Mouse (Mus musculus): ENCODE data around the gene Pef1. TPM values are rescaled to one million over a fixed set of nuclear protein-coding genes. Genes with fewer than 3 reads are reported as not detected.

Gene Pef1
- polyA plus RNA-seq, 1 experiment from 2014 or later = 90.9 TPM

DNA sequence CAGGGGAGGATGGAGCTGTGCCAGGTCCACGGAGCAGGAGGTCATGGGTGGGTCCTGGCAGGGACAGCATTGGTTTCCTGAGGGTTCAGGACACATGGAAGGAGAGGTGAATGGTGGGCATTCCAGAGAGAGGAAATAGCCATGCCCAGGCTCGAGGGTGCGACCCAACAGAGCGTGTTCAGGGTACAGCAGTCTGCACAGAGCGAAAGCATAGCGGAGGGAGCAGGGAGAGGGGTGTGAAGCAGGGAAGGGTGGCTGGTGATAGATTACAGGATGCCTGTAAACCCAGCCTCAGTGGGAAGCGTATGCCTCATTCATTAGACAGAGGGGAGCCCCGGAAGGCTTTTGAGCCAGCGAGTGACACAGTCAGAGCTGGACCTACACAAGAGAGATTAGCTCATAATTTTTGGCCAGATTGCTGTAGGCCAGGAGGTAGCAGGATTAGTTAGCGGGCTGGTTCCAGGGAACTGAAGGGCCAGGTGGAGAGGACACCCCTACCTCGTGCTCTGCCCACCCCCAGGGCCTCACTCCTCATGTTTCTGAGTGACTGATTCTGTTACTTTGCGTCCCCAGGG, 17.0 kb upstream of the Pef1 start:
- H3K9me3 ChIP-seq (ENCODE audit: low read length) = no peaks in the 10 kb centered on the region
- H3K4me1 ChIP-seq (ENCODE audit: insufficient read depth, low read length) = peaks cover 7% of the 10 kb centered on the region; the same call in 1 of the 2 replicates
- no peak for ATAC-seq (ENCODE audit: low FRiP score, low TSS enrichment)
- no peaks in the 10 kb centered on the region for H3K27me3 ChIP-seq (ENCODE audit: insufficient read depth, low read length)
- WGBS = 62% methylated on average over 12 of the region's 12 CpGs
- no peaks in the 10 kb centered on the region for H3K36me3 ChIP-seq (ENCODE audit: insufficient read depth, low read length)
- H3K4me3 ChIP-seq (ENCODE audit: low read length) = no peak overlapping the region
- no peak overlapping the region for H3K4me2 ChIP-seq (replicated peaks; ENCODE audit: low read depth, low read length)
- no peak overlapping the region for H3K27ac ChIP-seq (ENCODE audit: low read length)
- 0 out of 2 replicates have a peak overlapping the region, but pooled peaks have one; percentile 11 for H3K9ac ChIP-seq (replicated peaks; ENCODE audit: low read length)

DNA sequence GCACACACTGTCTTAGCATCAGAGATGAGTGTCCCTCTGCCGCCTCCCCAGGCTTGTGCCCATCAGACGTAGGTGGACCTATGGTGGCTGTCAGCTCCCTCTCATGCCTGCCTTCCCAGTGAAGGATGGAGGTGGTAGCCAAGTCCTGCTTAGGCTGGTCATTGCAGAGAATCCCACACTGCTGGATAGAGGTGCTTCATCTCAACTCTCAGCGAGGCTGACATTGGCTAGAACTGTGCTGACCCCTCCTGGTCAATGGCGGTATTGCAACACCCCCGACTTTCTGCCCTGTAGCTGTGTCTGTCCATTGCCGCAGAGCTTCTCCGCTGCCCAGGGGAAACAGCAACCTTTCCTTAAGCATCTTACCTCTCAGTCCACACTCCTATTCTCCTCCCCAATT, 15.1 kb upstream of the Pef1 start:
- WGBS = 14% methylated on average over 7 of the region's 7 CpGs
- no peaks in the 10 kb centered on the region for H3K27me3 ChIP-seq (ENCODE audit: insufficient read depth, low read length)
- no peak overlapping the region for H3K9ac ChIP-seq (replicated peaks; ENCODE audit: low read length)
- H3K4me3 ChIP-seq (ENCODE audit: low read length) = no peak overlapping the region
- H3K4me1 ChIP-seq (ENCODE audit: insufficient read depth, low read length) = peaks cover 7% of the 10 kb centered on the region; the same call in 1 of the 2 replicates
- H3K9me3 ChIP-seq (ENCODE audit: low read length) = no peaks in the 10 kb centered on the region
- H3K36me3 ChIP-seq (ENCODE audit: insufficient read depth, low read length) = no peaks in the 10 kb centered on the region
- H3K4me2 ChIP-seq (replicated peaks; ENCODE audit: low read depth, low read length) = no peak overlapping the region
- ATAC-seq (ENCODE audit: low FRiP score, low TSS enrichment) = peak; percentile 37; the same call in 1 of the 2 replicates
- no peak overlapping the region for H3K27ac ChIP-seq (ENCODE audit: low read length)

DNA sequence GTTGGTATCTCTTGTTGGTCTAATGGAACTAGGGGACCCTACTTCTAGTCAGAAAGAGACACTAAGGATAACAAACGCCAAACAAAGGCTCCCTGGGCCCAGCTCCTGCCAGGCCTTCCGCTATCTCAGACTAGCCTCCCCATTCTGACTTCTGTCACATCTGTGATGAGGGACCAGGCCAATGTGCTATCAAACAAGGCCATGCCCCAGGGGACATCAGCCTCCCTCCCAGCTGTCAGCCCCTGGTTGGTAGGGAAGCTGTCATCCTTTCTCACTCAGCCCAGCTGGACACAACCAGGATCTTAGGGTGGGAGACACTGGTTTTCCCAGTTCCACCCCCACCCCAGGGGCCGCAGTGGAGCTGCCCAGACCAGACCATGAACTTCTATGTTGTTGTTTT, 7.2 kb upstream of the Pef1 start:
- no peak overlapping the region for H3K9ac ChIP-seq (replicated peaks; ENCODE audit: low read length)
- no peak overlapping the region for H3K4me3 ChIP-seq (ENCODE audit: low read length)
- H3K27me3 ChIP-seq (ENCODE audit: insufficient read depth, low read length) = no peaks in the 10 kb centered on the region; the same call in 1 of the 2 replicates
- no peak overlapping the region for H3K4me2 ChIP-seq (replicated peaks; ENCODE audit: low read depth, low read length)
- ATAC-seq (ENCODE audit: low FRiP score, low TSS enrichment) = no peak
- WGBS = 77% methylated on average over 3 of the region's 3 CpGs
- no peaks in the 10 kb centered on the region for H3K36me3 ChIP-seq (ENCODE audit: insufficient read depth, low read length)
- H3K27ac ChIP-seq (ENCODE audit: low read length) = no peak overlapping the region
- no peaks in the 10 kb centered on the region; the same call in 1 of the 2 replicates for H3K4me1 ChIP-seq (ENCODE audit: insufficient read depth, low read length)
- H3K9me3 ChIP-seq (ENCODE audit: low read length) = no peaks in the 10 kb centered on the region

DNA sequence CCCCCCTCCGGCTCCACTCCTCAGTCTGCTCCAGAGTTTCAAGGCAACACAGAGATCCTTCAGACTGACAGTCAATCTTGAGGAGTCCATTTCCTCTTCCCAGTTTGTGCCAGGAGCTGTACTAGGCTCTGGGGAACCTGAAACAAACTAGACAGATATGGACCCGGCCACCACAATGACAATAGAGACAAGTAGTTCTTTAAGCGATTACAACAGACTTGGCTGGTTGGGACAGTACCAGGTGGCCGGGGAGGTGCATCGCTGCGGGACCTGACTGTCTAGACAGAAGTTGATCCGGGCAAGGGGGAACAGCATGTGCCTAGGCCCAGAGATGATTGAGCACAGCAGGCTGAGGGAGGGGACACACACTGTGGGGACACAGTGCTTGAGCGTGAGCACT, 1.2 kb upstream of the Pef1 start:
- H3K4me2 ChIP-seq (replicated peaks; ENCODE audit: low read depth, low read length) = no peak overlapping the region
- no peak for ATAC-seq (ENCODE audit: low FRiP score, low TSS enrichment)
- H3K27me3 ChIP-seq (ENCODE audit: insufficient read depth, low read length) = no peaks in the 10 kb centered on the region; the same call in 1 of the 2 replicates
- 0 out of 2 replicates have a peak overlapping the region, but pooled peaks have one; percentile 29 for H3K27ac ChIP-seq (ENCODE audit: low read length)
- no peak overlapping the region; the same call in 1 of the 2 replicates for H3K9ac ChIP-seq (replicated peaks; ENCODE audit: low read length)
- H3K9me3 ChIP-seq (ENCODE audit: low read length) = no peaks in the 10 kb centered on the region
- H3K4me1 ChIP-seq (ENCODE audit: insufficient read depth, low read length) = peaks cover 17% of the 10 kb centered on the region
- H3K36me3 ChIP-seq (ENCODE audit: insufficient read depth, low read length) = no peaks in the 10 kb centered on the region
- no peak overlapping the region for H3K4me3 ChIP-seq (ENCODE audit: low read length)
- WGBS = 45% methylated on average over 8 of the region's 8 CpGs

DNA sequence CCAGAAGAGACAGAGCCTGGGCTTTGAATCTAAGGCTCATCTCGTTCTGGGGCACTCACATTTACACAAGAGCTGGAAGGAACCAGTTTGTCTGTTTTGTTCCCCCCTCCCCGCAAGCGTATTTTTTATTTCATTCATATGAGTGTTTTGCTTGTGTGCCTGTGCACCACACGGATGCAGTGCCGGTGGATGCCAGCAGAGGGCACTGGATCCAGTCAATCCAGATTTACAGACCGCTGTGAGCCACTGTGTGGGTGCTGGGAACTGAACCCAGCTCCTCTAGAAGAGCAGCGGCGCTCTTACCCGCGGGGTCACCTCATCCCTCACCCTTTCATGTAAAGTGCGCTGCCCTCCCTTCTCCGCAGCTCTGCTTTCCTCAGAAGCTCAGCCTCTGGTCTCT, 1.3 kb downstream of the Pef1 start:
- Histone ChIP-seq H3K27me3 (ENCODE audit: insufficient read depth, low read length) (no peaks in the 10 kb centered on the region; the same call in 1 of the 2 replicates), H3K4me3 (ENCODE audit: low read length) (no peak overlapping the region), H3K27ac (ENCODE audit: low read length) (peak overlapping the region; percentile 78; the same call in 1 of the 2 replicates), H3K9me3 (ENCODE audit: low read length) (no peaks in the 10 kb centered on the region), H3K9ac (replicated peaks; ENCODE audit: low read length) (no peak overlapping the region), H3K4me2 (replicated peaks; ENCODE audit: low read depth, low read length) (no peak overlapping the region), H3K36me3 (ENCODE audit: insufficient read depth, low read length) (no peaks in the 10 kb centered on the region), H3K4me1 (ENCODE audit: insufficient read depth, low read length) (peaks cover 21% of the 10 kb centered on the region)
- ATAC-seq (ENCODE audit: low FRiP score, low TSS enrichment) = no peak
- 79% methylated on average over 12 of the region's 12 CpGs for WGBS

DNA sequence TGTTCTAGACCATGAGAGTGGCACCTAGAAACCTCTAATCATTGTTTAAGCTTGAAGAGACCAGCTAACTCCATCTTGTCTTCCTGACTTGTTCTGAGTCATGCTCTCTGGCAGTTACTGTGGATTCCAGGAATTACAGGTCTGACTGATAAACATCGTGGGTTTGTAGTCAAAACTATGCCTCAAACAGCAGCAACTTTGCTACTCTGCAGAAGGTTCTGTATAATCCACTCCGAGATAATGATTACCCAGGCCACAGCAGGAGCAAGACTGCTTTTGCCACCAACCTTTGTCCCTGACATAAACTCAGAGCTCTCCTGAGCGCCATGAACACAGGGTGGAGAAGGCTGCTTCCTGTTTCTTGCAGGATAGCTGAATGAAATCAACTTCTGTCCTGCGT, 2.2 kb downstream of the Pef1 start:
- no peaks in the 10 kb centered on the region for H3K36me3 ChIP-seq (ENCODE audit: insufficient read depth, low read length)
- H3K9me3 ChIP-seq (ENCODE audit: low read length) = no peaks in the 10 kb centered on the region
- peak overlapping the region; percentile 78 for H3K27ac ChIP-seq (ENCODE audit: low read length)
- no peak overlapping the region for H3K9ac ChIP-seq (replicated peaks; ENCODE audit: low read length)
- 56% methylated on average over 4 of the region's 4 CpGs for WGBS
- H3K27me3 ChIP-seq (ENCODE audit: insufficient read depth, low read length) = no peaks in the 10 kb centered on the region; the same call in 1 of the 2 replicates
- H3K4me3 ChIP-seq (ENCODE audit: low read length) = no peak overlapping the region
- H3K4me2 ChIP-seq (replicated peaks; ENCODE audit: low read depth, low read length) = no peak overlapping the region
- no peak for ATAC-seq (ENCODE audit: low FRiP score, low TSS enrichment)
- H3K4me1 ChIP-seq (ENCODE audit: insufficient read depth, low read length) = peaks cover 25% of the 10 kb centered on the region

DNA sequence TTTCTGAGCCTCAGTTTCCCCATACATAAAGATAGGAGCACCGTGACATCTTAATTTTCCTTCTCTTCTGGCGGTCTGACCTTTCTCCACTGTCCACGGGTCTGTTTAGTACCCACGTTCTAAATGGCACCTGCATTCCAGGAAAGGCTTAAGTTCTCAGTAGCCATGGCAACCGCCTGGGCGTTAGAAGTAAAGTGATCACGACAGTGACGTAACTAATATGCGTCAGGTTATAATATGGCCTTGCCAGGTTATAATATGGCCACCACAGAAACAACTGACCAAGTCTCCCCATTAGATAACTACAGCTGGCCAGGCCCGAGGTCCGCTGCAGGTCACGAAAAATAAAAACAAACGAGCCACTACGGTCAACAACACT, 4.7 kb downstream of the Pef1 start:
- H3K4me1 ChIP-seq (ENCODE audit: insufficient read depth, low read length) = peaks cover 12% of the 10 kb centered on the region
- H3K4me3 ChIP-seq (ENCODE audit: low read length) = peak overlapping the region; percentile 72
- peak; percentile 55; the same call in 1 of the 2 replicates for ATAC-seq (ENCODE audit: low FRiP score, low TSS enrichment)
- WGBS = 10% methylated on average over 14 of the region's 14 CpGs
- H3K36me3 ChIP-seq (ENCODE audit: insufficient read depth, low read length) = no peaks in the 10 kb centered on the region
- no peaks in the 10 kb centered on the region for H3K9me3 ChIP-seq (ENCODE audit: low read length)
- H3K27ac ChIP-seq (ENCODE audit: low read length) = peak overlapping the region; percentile 36
- H3K9ac ChIP-seq (replicated peaks; ENCODE audit: low read length) = peak overlapping the region; percentile 40; the same call in 1 of the 2 replicates
- H3K4me2 ChIP-seq (replicated peaks; ENCODE audit: low read depth, low read length) = peak overlapping the region; percentile 69
- no peaks in the 10 kb centered on the region for H3K27me3 ChIP-seq (ENCODE audit: insufficient read depth, low read length)

DNA sequence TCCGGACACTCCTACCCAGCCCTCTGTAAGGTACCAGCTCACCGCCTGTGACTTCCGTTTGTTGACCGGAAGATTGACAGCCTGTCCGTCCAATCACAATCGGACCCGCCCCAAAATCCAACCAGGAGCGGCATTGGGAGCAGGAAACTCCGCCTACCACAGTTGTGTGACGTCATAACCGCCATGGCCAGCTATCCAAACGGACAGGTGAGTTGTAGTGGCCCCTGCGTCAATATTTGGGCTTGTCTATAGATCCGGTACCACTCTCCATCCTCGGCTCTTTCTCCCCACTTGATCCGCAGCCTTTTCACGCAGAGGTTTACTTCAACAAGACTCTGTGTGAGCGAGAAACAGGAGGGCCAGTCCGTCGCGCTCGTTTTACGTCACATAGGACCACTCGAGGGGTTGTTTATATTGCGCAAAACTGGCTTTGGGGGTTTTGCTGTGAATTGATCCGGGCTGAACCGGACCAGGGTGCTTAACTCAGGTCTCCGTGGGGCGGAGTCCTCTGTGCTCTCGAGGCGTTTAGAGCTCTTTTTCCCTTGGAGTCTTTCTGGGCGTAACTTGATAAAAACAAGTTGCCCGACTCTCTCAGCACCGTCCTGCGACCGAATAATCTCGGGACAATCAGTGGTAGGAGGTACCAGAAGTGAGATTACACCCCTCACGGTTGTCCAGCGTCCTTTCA, 5.2 kb downstream of the Pef1 start:
- under 1% methylated on average over 39 of the region's 39 CpGs for WGBS
- H3K9me3 ChIP-seq (ENCODE audit: low read length) = no peaks in the 10 kb centered on the region
- H3K36me3 ChIP-seq (ENCODE audit: insufficient read depth, low read length) = 0 out of 2 replicates have a peak, but pooled peaks cover 3% of the 10 kb centered on the region
- ATAC-seq (ENCODE audit: low FRiP score, low TSS enrichment) = peak; percentile 94
- H3K4me2 ChIP-seq (replicated peaks; ENCODE audit: low read depth, low read length) = peak overlapping the region; percentile 69
- peak overlapping the region; percentile 69 for H3K27ac ChIP-seq (ENCODE audit: low read length)
- H3K4me3 ChIP-seq (ENCODE audit: low read length) = peak overlapping the region; percentile 72
- H3K4me1 ChIP-seq (ENCODE audit: insufficient read depth, low read length) = peaks cover 10% of the 10 kb centered on the region
- no peaks in the 10 kb centered on the region for H3K27me3 ChIP-seq (ENCODE audit: insufficient read depth, low read length)
- H3K9ac ChIP-seq (replicated peaks; ENCODE audit: low read length) = peak overlapping the region; percentile 76

DNA sequence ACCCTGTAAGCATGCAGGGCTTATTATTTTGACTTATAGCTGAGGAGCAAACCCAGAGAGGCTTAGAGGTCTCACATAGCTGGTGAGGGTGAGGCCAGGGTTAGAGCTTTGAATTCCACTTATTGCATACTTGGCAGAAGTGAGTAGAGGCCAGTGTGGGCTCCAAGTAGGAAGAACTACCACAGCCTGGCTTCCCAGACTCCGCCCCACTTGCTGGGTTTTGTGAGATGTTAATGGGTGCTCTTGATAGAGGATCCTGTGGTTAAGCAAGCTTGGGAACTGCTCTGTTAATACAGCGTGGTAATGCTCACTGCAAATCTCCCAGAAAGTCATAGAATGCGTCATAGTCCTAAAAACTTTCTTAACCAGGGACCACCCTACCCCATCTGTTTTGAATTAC, 6.6 kb downstream of the Pef1 start:
- no peak overlapping the region for H3K4me2 ChIP-seq (replicated peaks; ENCODE audit: low read depth, low read length)
- ATAC-seq (ENCODE audit: low FRiP score, low TSS enrichment) = no peak
- no peaks in the 10 kb centered on the region for H3K9me3 ChIP-seq (ENCODE audit: low read length)
- 0 out of 2 replicates have a peak, but pooled peaks cover 4% of the 10 kb centered on the region for H3K36me3 ChIP-seq (ENCODE audit: insufficient read depth, low read length)
- WGBS = 84% methylated on average over 3 of the region's 3 CpGs
- 0 out of 2 replicates have a peak overlapping the region, but pooled peaks have one; percentile 14 for H3K9ac ChIP-seq (replicated peaks; ENCODE audit: low read length)
- no peak overlapping the region for H3K27ac ChIP-seq (ENCODE audit: low read length)
- H3K27me3 ChIP-seq (ENCODE audit: insufficient read depth, low read length) = no peaks in the 10 kb centered on the region
- H3K4me3 ChIP-seq (ENCODE audit: low read length) = no peak overlapping the region
- H3K4me1 ChIP-seq (ENCODE audit: insufficient read depth, low read length) = peaks cover 10% of the 10 kb centered on the region

DNA sequence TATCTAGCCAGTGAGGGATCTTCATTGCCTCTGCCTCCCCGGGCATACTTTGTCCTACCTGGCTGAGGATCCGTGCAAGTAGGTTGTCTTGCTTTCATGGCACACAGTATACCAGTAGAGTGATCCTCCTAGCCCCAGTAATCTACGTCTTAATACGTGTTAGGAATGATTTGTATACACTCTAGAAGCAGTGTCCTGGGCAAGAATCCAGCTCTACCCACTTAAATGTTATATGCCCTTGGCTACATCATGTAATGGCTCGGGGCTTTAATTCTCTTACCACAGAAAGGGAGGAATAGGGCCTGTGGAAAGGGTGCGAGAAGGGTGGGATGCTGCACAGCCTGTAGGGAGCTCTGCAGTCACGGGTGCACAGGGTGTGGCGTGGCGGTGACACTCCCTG, 7.3 kb downstream of the Pef1 start:
- Histone ChIP-seq H3K4me2 (replicated peaks; ENCODE audit: low read depth, low read length) (no peak overlapping the region), H3K36me3 (ENCODE audit: insufficient read depth, low read length) (0 out of 2 replicates have a peak, but pooled peaks cover 4% of the 10 kb centered on the region), H3K9me3 (ENCODE audit: low read length) (no peaks in the 10 kb centered on the region), H3K9ac (replicated peaks; ENCODE audit: low read length) (no peak overlapping the region), H3K27ac (ENCODE audit: low read length) (no peak overlapping the region), H3K4me1 (ENCODE audit: insufficient read depth, low read length) (peaks cover 10% of the 10 kb centered on the region), H3K4me3 (ENCODE audit: low read length) (no peak overlapping the region), H3K27me3 (ENCODE audit: insufficient read depth, low read length) (no peaks in the 10 kb centered on the region)
- 93% methylated on average over 9 of the region's 9 CpGs for WGBS
- no peak for ATAC-seq (ENCODE audit: low FRiP score, low TSS enrichment)
